Mouse (Mus musculus) stomach, embryonic 16.5 days (tissue): ENCODE measurements around the gene Gm49369. TPM values are rescaled to one million over a fixed set of nuclear protein-coding genes. Genes with fewer than 3 reads are reported as not detected.
A peak's percentile ranks its signal among the peaks of the same experiment; 100 is the strongest.
"Not testable (repeated sequence)": the region's sequence is repeated elsewhere in the genome, so short reads cannot be mapped to it uniquely, and the experiment has no call there.

ENCODE experiments used
- ATAC-seq: fragments of 200-750 bp; cut with Nextera tagmentation; 2 replicates; pipeline ENCODE4 v1.8.0; 2017; ENCODE audit warnings: moderate number of reproducible peaks, moderate TSS enrichment; ENCODE audit not compliant: insufficient read depth, low FRiP score
- H3K27ac ChIP-seq: fragments of 300-500 bp; sonication (generic); 2 replicates; pipeline ENCODE4 v1.5.1; 2014; ENCODE audit warnings: low read length
- H3K27me3 ChIP-seq: fragments of 300-500 bp; sonication (generic); 2 replicates; pipeline ENCODE4 v1.6.1; 2014; ENCODE audit warnings: low read length, control low read depth, mixed read lengths; ENCODE audit not compliant: control insufficient read depth, insufficient read depth
- H3K36me3 ChIP-seq: fragments of 300-500 bp; sonication (generic); 2 replicates; pipeline ENCODE4 v1.6.1; 2014; ENCODE audit warnings: low read length; ENCODE audit not compliant: control insufficient read depth, insufficient read depth
- H3K4me1 ChIP-seq: fragments of 300-500 bp; sonication (generic); 2 replicates; pipeline ENCODE4 v1.6.1; 2014; ENCODE audit warnings: low read length, control low read depth, mixed read lengths; ENCODE audit not compliant: control insufficient read depth, insufficient read depth
- H3K4me2 ChIP-seq: fragments of 300-500 bp; sonication (generic); 2 replicates; pipeline ENCODE4 v1.6.1; 2014; ENCODE audit warnings: low read depth, low read length, mixed read lengths
- H3K4me3 ChIP-seq: fragments of 300-500 bp; sonication (generic); replicated peaks from 2 replicates; pipeline ENCODE4 v1.5.1; 2014; ENCODE audit warnings: mild to moderate bottlenecking, low read length
- H3K9ac ChIP-seq: fragments of 300-500 bp; sonication (generic); 2 replicates; pipeline ENCODE4 v1.6.1; 2014; ENCODE audit warnings: low read length
- H3K9me3 ChIP-seq: fragments of 300-500 bp; sonication (generic); replicated peaks from 2 replicates; pipeline ENCODE4 v1.6.1; 2016; ENCODE audit warnings: low read length, control low read depth; ENCODE audit not compliant: control insufficient read depth
- WGBS: fragments of 180-500 bp; shearing (Covaris S2); extraction: QIAGEN DNeasy Blood & Tissue Kit; methylation state at CpG from one replicate; pipeline ENCODE4 v1.1.7; 2014; 5-methylcytosine and 5-hydroxymethylcytosine counted together
- polyA plus RNA-seq: library from polyadenylated mRNA; unstranded; fragments of >200 nt; fragmentation: Nextera tagmentation; extraction: Ambion mirVana; gene quantifications from 2 replicates; pipeline ENCODE4 v1.2.1, GENCODE M21; 2015

The Gm49369 gene
- polyA plus RNA-seq, 1 experiment from 2014 or later = not detected

DNA sequence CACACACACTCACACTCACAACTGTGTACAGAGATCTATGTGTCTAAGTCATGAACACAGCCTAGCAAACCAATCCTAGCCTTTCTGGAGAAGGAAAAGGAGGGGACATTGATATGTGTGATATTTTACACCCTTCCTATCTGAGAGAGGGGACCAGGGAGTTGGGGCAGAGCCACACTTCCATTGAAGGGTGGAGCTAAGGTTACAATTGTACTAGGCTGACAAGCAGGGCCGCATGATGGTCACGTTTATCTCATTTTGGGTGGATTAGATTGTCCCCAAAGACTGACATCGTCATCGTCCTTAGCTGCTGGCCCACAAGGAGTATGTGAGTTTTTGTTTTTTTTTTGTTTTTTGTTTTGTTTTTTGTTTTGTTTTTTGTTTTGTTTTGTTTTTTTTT, 51.2 kb downstream of the Gm49369 start:
- H3K9me3 ChIP-seq = no peaks in the 10 kb centered on the region
- no peak for ATAC-seq
- H3K9ac ChIP-seq = no peak overlapping the region
- no peaks in the 10 kb centered on the region for H3K36me3 ChIP-seq
- H3K4me2 ChIP-seq = no peak overlapping the region
- peaks cover 20% of the 10 kb centered on the region for H3K4me1 ChIP-seq
- 77% methylated on average over 4 of the region's 4 CpGs for WGBS
- H3K27me3 ChIP-seq = no peaks in the 10 kb centered on the region
- no peak overlapping the region for H3K4me3 ChIP-seq
- H3K27ac ChIP-seq = no peak overlapping the region

DNA sequence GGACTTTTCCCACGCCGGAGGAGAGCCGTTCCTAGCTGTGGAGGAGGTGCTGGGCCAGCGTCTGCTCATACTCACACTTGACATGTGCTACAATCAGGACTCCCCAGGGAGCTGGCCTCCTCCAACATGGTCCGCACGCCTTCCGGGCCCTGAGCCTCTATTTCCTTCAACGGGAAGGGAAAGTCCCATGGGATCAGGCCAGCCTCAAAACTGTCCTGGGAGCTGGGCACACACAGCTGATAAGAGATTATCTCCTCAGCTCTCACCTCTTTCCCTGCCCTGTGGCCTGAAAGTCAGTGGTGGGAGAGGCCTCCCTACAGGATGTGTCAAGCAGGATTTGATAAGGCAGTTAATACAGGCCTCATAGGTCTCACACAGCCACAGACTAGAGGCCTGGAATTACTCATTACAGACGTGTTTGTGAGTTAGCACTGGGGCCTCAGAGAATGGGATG, 52.2 kb downstream of the Gm49369 start:
- WGBS = 20% methylated on average over 9 of the region's 9 CpGs
- Histone ChIP-seq H3K27me3 (no peaks in the 10 kb centered on the region), H3K27ac (peak overlapping the region; percentile 76; the same call in 1 of the 2 replicates), H3K36me3 (no peaks in the 10 kb centered on the region), H3K9me3 (no peaks in the 10 kb centered on the region), H3K9ac (peak overlapping the region; percentile 37; the same call in 1 of the 2 replicates), H3K4me3 (no peak overlapping the region), H3K4me1 (peaks cover 22% of the 10 kb centered on the region), H3K4me2 (no peak overlapping the region)
- peak; percentile 57 for ATAC-seq

DNA sequence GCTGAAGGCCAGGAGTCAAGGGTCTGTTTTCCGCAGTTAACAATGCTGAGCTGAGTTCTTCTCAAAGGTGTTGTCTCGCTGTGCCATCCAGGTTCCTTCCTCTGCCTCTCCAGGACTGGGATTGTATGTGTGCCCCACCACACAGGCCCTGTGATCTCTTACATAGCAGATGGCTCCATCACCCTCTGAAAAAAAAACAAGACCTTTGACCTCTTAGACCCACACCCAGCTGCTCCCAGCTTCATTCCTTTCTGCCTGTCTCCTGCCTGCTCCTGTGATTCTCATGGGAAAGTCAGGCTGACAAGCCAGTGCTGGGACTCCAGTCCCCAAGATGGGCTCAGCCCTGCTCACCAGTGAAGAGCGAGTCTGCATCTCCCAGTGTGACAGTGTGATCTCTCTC, 54.0 kb downstream of the Gm49369 start:
- Histone ChIP-seq H3K36me3 (no peaks in the 10 kb centered on the region), H3K4me1 (peaks cover 25% of the 10 kb centered on the region), H3K9me3 (no peaks in the 10 kb centered on the region), H3K27ac (peak overlapping the region; percentile 89; the same call in 1 of the 2 replicates), H3K4me2 (no peak overlapping the region), H3K4me3 (no peak overlapping the region), H3K9ac (no peak overlapping the region), H3K27me3 (no peaks in the 10 kb centered on the region)
- WGBS = 75% methylated on average over 3 of the region's 3 CpGs
- ATAC-seq = no peak

DNA sequence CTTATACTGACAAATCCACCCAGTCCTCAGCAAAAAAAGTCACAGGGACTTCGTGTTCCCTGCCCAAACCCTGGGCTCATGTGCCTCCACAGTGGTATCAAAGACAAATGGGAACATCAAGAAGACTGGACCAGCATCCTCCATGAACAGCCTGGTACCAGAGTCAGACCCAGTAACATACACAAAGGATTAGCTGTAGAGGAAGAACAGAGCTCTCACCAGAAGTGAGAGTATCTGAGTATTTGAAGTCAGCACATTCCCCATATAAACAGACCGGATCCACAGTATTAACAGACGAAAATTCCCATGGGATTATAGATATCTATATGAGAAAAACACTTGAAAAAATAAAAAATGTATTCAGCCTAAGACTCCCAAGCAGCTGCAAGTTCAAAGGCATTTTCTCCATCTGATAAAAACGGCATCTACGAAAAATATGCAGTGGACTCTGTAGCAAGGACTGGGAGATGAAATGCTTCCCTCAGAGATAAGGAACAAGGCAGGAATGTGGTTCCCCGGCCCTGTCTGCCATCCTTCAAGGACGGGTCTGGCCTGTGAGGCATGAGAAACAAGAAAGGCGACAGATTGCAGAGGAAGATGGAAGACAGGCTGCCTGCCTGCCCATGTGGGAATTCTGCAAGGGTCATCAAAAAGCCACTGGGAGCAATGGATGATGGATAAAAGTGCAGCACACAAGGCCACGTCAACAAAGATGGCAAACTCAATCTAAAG, 55.6 kb downstream of the Gm49369 start:
- Histone ChIP-seq H3K4me1 (peaks cover 25% of the 10 kb centered on the region), H3K27me3 (no peaks in the 10 kb centered on the region), H3K9ac (peak overlapping the region; percentile 7; the same call in 1 of the 2 replicates), H3K4me2 (no peak overlapping the region), H3K27ac (peak overlapping the region; percentile 89), H3K9me3 (no peaks in the 10 kb centered on the region), H3K4me3 (no peak overlapping the region), H3K36me3 (no peaks in the 10 kb centered on the region)
- WGBS = 26% methylated on average over 9 of the region's 9 CpGs
- ATAC-seq = peak; percentile 57

DNA sequence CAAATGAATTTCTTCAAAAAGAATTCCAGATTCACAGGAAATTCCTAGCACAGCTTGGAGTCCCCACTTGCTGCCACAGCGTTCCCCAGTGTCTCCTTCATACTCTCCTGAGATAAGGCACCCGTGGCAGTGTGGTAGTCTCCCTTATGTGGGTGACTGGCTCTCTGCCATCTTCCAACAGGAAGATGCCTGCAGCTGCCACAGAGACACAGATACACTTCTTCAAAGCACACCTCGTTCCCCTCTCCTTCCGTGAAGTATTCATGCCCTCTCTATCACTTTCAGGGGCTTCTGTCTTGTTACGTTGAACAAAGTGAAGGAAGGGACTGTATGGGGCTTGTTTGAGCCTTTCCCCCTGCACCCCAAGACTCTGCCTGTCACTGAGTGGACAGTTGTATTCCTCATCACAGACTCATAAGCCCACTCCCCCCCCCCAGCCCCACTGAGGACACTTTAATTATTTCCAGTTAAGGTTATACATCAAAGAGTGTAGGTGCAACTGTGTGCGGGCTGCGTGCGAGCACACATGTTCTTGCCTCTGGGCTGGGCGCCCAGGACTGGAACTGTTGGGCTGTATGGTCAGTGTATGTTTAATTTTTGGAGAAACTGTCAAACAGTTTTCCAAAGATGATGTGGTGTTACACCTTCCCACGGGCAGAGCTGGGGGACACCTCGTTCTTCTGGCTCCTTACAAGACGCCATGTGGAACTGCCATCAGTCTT, 58.9 kb downstream of the Gm49369 start:
- Histone ChIP-seq H3K9me3 (no peaks in the 10 kb centered on the region), H3K4me3 (no peak overlapping the region), H3K27me3 (no peaks in the 10 kb centered on the region), H3K4me1 (peaks cover 25% of the 10 kb centered on the region), H3K27ac (peak overlapping the region; percentile 87), H3K36me3 (no peaks in the 10 kb centered on the region), H3K9ac (0 out of 2 replicates have a peak overlapping the region, but pooled peaks have one; percentile 38), H3K4me2 (no peak overlapping the region)
- 59% methylated on average over 12 of the region's 12 CpGs for WGBS
- peak; percentile 56; the same call in 1 of the 2 replicates for ATAC-seq

DNA sequence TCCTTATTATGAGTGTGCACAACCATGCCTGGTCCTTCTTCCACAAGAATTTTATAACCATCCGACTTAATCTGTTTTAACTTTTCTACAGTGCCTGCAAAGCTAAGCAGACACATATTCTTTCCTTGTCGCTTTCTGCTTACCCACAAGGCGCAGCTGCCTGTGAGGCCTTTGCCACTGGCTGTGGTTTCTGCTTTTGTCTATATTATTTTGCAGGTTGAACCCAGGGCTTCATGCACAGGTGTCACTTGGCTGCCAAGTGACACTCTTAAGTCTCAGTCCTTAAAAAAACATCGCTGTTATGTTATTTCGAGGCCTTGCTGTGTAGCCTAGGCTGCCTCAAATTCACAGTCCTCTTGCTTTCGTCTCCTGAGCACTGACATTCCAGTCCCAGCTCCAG, 59.8 kb downstream of the Gm49369 start:
- Histone ChIP-seq H3K4me2 (no peak overlapping the region), H3K9ac (no peak overlapping the region), H3K27ac (peak overlapping the region; percentile 87), H3K4me1 (peaks cover 25% of the 10 kb centered on the region), H3K9me3 (no peaks in the 10 kb centered on the region), H3K36me3 (no peaks in the 10 kb centered on the region), H3K27me3 (no peaks in the 10 kb centered on the region), H3K4me3 (no peak overlapping the region)
- no peak for ATAC-seq
- 77% methylated on average over 6 of the region's 6 CpGs for WGBS

DNA sequence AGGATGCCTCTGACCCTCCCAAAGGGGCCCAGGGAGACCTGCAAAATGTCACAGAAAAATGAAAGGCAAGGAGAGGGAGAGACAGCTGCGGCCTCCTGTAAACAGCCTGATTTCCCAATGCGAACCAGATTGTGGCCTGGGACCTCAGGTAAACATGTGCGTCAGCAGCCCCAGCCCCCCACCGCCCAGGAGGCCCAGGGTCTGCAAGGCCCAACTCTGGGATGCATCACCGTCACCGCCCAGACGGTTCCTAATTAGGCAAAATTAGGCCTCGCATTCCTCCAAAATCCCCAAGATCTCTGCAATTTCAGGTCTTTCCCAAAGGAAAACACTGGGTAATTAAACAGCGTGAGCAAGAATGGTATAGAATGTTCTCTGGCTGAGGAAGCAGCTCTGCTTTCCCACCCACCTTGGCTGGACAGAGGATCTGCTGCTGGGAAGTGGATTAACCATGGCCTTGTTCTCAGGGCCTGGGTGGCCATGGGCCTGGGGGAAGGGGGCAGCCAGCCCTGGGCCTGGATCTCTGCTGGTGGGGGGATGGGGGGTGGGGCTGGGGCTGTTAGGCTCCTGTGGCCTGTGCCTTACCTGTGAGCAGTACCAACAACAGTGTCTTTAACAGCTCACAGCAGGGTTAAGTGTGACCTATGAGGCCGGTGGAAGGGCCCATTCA, 60.7 kb downstream of the Gm49369 start:
- 63% methylated on average over 4 of the region's 10 CpGs for WGBS
- not testable (repeated sequence) for H3K27me3 ChIP-seq, H3K4me3 ChIP-seq, ATAC-seq, H3K9me3 ChIP-seq, H3K4me2 ChIP-seq, H3K36me3 ChIP-seq
- Histone ChIP-seq H3K4me1 (peaks cover 24% of the 10 kb centered on the region), H3K9ac (peak overlapping the region; percentile 16; the same call in 1 of the 2 replicates), H3K27ac (peak overlapping the region; percentile 87)
